Mouse (Mus musculus): Measurements from ENCODE around the gene Hsd17b6.

Gene Hsd17b6

GRCm38 (mm10) chr10:128008207-128008889, 937 bp upstream of the Hsd17b6 start:
- peak; percentile 57 for DNase-seq (ENCODE audit: low read depth, low spot score)

GRCm38 (mm10) chr10:128005479-128005878, 1.9 kb downstream of the Hsd17b6 start:
- DNase-seq (ENCODE audit: low read depth, low spot score): no peak

GRCm38 (mm10) chr10:128004918-128005317, 2.5 kb downstream of the Hsd17b6 start:
- DNase-seq (ENCODE audit: low read depth, low spot score): no peak

DNA sequence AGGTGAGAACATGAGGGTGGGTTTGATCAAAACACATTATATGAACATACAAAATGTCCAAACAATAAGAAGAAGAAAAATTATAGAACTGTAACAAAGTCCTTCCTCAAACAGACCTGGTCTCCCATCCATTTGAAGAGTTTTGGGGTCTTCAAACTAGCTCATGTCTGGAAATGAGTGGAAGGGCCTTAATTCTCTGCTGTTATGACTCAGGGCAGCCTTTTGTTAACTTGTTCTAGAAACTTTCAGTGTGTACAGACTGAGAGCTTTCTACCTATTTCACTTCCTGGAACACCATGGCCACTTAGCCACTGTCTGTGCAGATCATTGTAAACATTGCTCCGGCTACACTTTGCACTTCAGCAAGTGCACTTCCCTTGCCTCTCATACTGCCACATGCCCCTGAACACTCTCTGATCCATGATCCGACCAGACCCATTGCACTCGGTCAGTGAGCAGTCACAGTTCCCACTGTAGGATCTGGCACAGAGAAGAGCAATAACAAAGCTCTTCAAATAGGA, 4.1 kb downstream of the Hsd17b6 start:
- no peak for DNase-seq (ENCODE audit: low read depth, low spot score)

DNA sequence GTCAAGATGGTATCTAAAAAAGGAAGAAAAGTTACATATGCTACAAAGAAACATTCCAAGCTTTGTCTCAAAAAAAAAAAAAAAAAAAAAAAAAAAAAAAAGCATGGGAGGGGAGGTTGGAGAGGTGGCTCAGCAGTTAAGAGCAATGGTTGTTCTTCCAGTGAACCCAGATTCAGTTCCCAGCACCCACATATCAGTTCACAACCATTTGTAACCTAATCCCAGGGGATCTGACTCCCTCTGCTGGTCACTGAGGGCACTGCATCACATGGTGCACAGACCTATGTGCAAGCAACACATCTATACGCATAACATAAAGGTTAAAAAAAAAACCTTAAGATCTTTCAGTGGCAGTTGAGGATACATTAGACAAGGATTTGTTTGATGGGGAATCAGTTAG, 9.2 kb downstream of the Hsd17b6 start:
- DNase-seq (ENCODE audit: low read depth, low spot score): no peak

- no peak for DNase-seq (ENCODE audit: low read depth, low spot score)
These were observed 10.7 kb downstream of the Hsd17b6 start for GRCm38 (mm10) chr10:127996690-127997089.

DNA sequence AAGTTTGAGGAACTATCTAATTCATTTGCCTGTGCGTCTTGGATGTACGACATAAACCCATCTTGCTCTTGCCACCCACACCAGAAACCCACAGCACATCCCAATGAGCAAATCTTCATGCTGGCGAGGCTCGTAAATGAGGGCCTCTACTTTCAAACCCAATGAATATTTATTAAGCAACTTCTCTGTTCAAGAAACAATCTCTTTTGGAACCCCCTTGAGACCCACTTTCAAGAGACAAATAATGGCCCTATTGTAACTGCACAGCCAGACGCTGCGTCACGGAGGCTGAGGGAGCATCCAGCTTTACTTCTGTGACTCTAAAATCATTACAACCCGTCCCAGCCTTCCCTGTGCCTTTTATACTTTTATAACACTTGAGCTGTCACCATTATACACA, 21.8 kb downstream of the Hsd17b6 start:
- no peak for DNase-seq (ENCODE audit: low read depth, low spot score)

DNA sequence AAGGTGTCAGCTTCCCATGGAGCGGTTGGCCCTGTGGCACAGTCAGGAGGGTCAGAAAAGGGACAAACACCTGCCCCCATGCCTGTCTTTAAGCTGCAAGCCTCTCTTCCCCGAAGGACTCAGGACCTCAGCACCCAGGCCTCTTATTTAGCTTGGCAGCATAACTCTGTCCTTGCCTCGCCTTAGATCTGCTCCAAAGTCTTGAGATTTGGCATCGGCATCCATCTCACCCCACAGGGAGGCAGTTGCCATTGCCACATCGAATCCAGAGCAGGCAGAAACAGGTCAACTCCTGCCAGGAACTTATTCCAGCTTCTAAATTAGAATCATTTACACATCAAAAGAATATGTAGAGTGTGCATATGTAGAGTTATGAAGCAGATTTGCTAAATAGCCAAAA, 22.8 kb downstream of the Hsd17b6 start:
- DNase-seq (ENCODE audit: low read depth, low spot score): no peak

- no peak for DNase-seq (ENCODE audit: low read depth, low spot score)
These were observed 31.9 kb downstream of the Hsd17b6 start for GRCm38 (mm10) chr10:127975503-127975902.

GRCm38 (mm10) chr10:127974062-127974461, 33.3 kb downstream of the Hsd17b6 start:
- no peak for DNase-seq (ENCODE audit: low read depth, low spot score)

GRCm38 (mm10) chr10:127971135-127971534, 36.3 kb downstream of the Hsd17b6 start:
- DNase-seq (ENCODE audit: low read depth, low spot score): no peak

- DNase-seq (ENCODE audit: low read depth, low spot score): no peak
These were observed 37.0 kb downstream of the Hsd17b6 start for GRCm38 (mm10) chr10:127970359-127970831.

- no peak for DNase-seq (ENCODE audit: low read depth, low spot score)
These were observed 37.6 kb downstream of the Hsd17b6 start for GRCm38 (mm10) chr10:127969820-127970219.

GRCm38 (mm10) chr10:127966506-127966905, 40.9 kb downstream of the Hsd17b6 start:
- no peak for DNase-seq (ENCODE audit: low read depth, low spot score)

DNA sequence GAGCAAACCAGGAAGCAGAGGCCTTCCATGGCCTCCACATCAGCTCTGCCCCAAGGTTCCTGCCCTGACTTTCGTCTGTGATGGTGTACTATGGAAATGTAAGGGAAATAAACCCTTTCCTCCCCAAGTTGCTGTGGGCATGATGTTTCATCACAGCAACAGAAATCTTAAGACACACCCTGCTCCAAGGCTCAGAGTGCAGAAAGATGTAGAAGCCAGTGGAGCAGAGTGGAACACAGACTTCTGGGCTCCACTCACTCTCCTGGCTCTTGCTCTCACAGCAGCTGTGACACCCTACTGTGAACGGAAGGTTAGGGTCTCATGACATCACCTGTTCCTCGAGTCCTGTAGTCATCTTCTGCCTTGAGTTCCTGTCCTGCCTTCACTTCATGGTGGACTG, 43.4 kb downstream of the Hsd17b6 start:
- no peak for DNase-seq (ENCODE audit: low read depth, low spot score)

GRCm38 (mm10) chr10:127962451-127962850, 45.0 kb downstream of the Hsd17b6 start:
- no peak for DNase-seq (ENCODE audit: low read depth, low spot score)

DNA sequence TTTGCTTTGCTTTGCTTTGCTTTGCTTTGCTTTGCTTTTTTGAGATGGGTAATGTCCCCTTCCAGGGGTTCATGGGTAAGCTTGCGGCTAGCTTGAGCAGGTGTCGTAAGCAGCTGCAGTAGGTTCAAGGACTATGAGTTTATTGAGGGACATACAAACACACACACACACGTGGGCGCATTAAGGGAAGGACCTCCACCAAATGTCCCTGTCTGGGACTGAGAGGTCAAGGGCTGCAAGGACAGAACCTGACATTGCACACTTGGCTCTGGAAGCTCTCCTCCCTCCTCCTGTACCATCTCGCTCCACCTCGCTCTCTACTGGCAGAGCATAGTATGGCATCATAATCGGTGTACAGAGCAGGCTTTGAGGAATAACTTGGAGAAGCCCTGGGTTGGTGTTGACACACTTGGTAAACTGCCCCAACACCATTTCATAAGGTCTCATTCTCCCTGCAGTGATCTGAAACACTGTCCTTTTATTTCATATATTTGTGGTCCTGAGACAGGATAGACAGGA, 48.2 kb downstream of the Hsd17b6 start:
- no peak for DNase-seq (ENCODE audit: low read depth, low spot score)

GRCm38 (mm10) chr10:127956168-127956816, 51.1 kb downstream of the Hsd17b6 start:
- DNase-seq (ENCODE audit: low read depth, low spot score): peak; percentile 32

- no peak for DNase-seq (ENCODE audit: low read depth, low spot score)
These were observed 52.4 kb downstream of the Hsd17b6 start for GRCm38 (mm10) chr10:127955034-127955433.

GRCm38 (mm10) chr10:127951821-127952220, 55.6 kb downstream of the Hsd17b6 start:
- no peak for DNase-seq (ENCODE audit: low read depth, low spot score)

DNA sequence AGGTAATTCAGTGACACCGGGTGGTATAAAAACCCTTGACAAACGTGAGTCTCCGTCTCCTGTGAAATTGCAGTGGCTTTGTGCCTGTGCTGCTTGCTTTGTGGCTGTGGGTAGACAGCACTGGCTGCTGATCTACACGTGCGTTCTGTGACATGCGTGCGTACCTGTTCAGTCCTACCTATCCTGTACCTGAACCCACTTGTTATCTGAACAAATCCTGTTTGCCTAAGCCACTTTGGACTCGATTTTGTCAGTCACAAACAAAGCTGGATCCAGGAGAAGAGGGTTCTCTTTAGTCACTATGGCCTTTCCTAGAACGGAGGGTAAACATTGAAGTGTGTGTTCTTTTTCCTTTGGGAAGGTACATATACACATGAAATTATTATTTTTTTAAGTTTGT, 56.0 kb downstream of the Hsd17b6 start:
- DNase-seq (ENCODE audit: low read depth, low spot score): no peak

- no peak for DNase-seq (ENCODE audit: low read depth, low spot score)
These were observed 57.7 kb downstream of the Hsd17b6 start for GRCm38 (mm10) chr10:127949596-127950130.
